Mouse (Mus musculus): ENCODE results near the gene Mfsd2a. TPM values are rescaled to one million over a fixed set of nuclear protein-coding genes. Genes with fewer than 3 reads are reported as not detected.
A peak's percentile ranks its signal among the peaks of the same experiment; 100 is the strongest.

The Mfsd2a gene
- polyA plus RNA-seq, 1 experiment from 2014 or later: 21.7 TPM

- Histone ChIP-seq H3K36me3 (replicated peaks) (no peaks in the 10 kb centered on the region), H3K9ac (no peak overlapping the region), H3K4me3 (replicated peaks) (no peak overlapping the region), H3K27me3 (no peaks in the 10 kb centered on the region), H3K27ac (no peak overlapping the region), H3K4me2 (no peak overlapping the region), H3K4me1 (no peaks in the 10 kb centered on the region), H3K9me3 (no peaks in the 10 kb centered on the region)
- ATAC-seq (ENCODE audit: low FRiP score): no peak
- WGBS: 76% methylated on average over 8 of the region's 8 CpGs
These were observed 11.1 kb upstream of the Mfsd2a start for GRCm38 (mm10) chr4:122972056-122972455.

DNA sequence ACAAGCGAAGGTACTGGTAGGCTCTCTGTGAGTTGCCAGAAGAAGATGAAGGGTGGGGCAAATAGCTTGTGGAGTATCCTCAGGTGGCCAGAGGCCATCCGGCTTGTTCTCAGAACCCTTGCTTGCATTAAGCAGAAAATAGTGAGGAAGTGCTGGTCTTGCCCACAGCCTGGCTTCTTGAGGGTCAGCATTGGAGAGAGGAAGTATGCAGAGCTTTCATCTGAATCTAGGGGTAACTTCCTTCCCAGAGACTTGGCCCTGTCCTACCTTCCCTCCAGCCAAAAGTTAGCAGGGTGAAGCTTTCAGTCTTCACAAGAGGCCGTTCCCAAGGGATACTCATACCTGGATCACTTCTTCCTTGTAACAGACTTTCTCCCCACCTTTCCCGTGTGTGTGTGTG is 10.7 kb upstream of the Mfsd2a start:
- no peaks in the 10 kb centered on the region for H3K4me1 ChIP-seq
- no peak for ATAC-seq (ENCODE audit: low FRiP score)
- no peaks in the 10 kb centered on the region for H3K9me3 ChIP-seq
- H3K27me3 ChIP-seq: no peaks in the 10 kb centered on the region
- no peak overlapping the region for H3K27ac ChIP-seq
- H3K4me3 ChIP-seq (replicated peaks): no peak overlapping the region
- no peak overlapping the region for H3K9ac ChIP-seq
- no peak overlapping the region for H3K4me2 ChIP-seq
- WGBS: 83% methylated on average over 4 of the region's 4 CpGs
- H3K36me3 ChIP-seq (replicated peaks): no peaks in the 10 kb centered on the region

DNA sequence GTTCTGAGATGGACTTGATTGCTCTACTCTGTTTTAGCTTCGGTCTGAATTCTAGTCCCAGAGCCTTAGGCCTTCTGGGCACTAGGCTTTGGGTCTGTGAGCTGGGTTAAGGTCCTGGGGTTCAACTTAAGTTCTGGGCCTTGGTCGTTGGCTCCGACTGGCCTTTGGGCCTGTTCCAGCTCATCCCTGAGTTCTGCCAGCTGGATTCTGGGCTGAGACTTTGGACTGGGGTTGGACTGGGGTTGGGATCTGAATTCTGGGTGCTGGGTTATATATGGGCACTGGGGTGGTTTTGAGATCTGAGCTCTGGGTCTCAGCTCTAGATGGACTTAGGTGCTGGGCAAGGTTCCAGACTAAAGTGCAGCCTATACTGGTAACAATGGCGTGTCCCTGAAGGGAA is 10.2 kb upstream of the Mfsd2a start:
- ATAC-seq (ENCODE audit: low FRiP score): no peak
- Histone ChIP-seq H3K9ac (no peak overlapping the region), H3K4me3 (replicated peaks) (no peak overlapping the region), H3K36me3 (replicated peaks) (no peaks in the 10 kb centered on the region), H3K4me1 (no peaks in the 10 kb centered on the region), H3K27ac (no peak overlapping the region), H3K4me2 (no peak overlapping the region), H3K9me3 (no peaks in the 10 kb centered on the region), H3K27me3 (no peaks in the 10 kb centered on the region)
- WGBS: 89% methylated on average over 4 of the region's 4 CpGs

DNA sequence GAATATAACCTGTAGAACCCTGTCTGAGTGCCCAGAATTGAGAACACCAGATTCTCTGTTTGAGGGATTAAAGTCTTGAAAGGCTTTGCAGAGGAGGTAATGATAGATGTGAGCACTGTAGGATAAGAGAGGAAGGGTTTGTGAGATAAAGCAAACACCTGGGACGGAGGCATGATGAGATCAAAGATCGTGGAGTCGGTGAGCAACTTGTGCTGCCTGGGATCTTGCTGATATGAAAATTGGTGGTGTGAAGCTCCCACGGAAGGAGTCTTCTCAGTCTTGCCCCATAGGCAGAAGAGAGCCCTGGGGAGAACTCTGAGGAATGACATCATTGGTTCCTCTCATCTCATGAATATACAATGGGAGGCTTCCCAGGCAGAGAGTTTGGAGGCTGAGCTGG is 7.1 kb upstream of the Mfsd2a start:
- ATAC-seq (ENCODE audit: low FRiP score): no peak

GRCm38 (mm10) chr4:122962751-122963150 is 1.8 kb upstream of the Mfsd2a start:
- H3K27me3 ChIP-seq: 0 out of 2 replicates have a peak, but pooled peaks cover 7% of the 10 kb centered on the region

More for the DNA sequence above, 7.1 kb upstream of the Mfsd2a start:
- H3K4me1 ChIP-seq: peaks cover 2% of the 10 kb centered on the region
- no peaks in the 10 kb centered on the region for H3K9me3 ChIP-seq
- H3K9ac ChIP-seq: no peak overlapping the region
- H3K36me3 ChIP-seq (replicated peaks): no peaks in the 10 kb centered on the region
- H3K4me2 ChIP-seq: no peak overlapping the region
- H3K27me3 ChIP-seq: no peaks in the 10 kb centered on the region
- WGBS: 87% methylated on average over 4 of the region's 4 CpGs
- no peak overlapping the region for H3K27ac ChIP-seq
- H3K4me3 ChIP-seq (replicated peaks): no peak overlapping the region

GRCm38 (mm10) chr4:122961589-122961988 is 601 bp upstream of the Mfsd2a start:
- H3K27ac ChIP-seq: no peak overlapping the region
- peak overlapping the region; percentile 96 for H3K4me2 ChIP-seq
- peaks cover 41% of the 10 kb centered on the region for H3K4me1 ChIP-seq
- 14% methylated on average over 6 of the region's 6 CpGs for WGBS
- no peaks in the 10 kb centered on the region for H3K9me3 ChIP-seq
- peak overlapping the region; percentile 65 for H3K4me3 ChIP-seq (replicated peaks)
- peaks cover 23% of the 10 kb centered on the region for H3K36me3 ChIP-seq (replicated peaks)
- no peak for ATAC-seq (ENCODE audit: low FRiP score)
- 0 out of 2 replicates have a peak, but pooled peaks cover 7% of the 10 kb centered on the region for H3K27me3 ChIP-seq
- peak overlapping the region; percentile 69; the same call in 1 of the 2 replicates for H3K9ac ChIP-seq

More at GRCm38 (mm10) chr4:122962751-122963150, 1.8 kb upstream of the Mfsd2a start:
- Histone ChIP-seq H3K36me3 (replicated peaks) (peaks cover 11% of the 10 kb centered on the region), H3K27ac (peak overlapping the region; percentile 46), H3K4me3 (replicated peaks) (no peak overlapping the region), H3K9me3 (no peaks in the 10 kb centered on the region), H3K4me2 (no peak overlapping the region), H3K9ac (no peak overlapping the region), H3K4me1 (peaks cover 41% of the 10 kb centered on the region)
- WGBS: 33% methylated on average over 8 of the region's 8 CpGs
- no peak for ATAC-seq (ENCODE audit: low FRiP score)

GRCm38 (mm10) chr4:122960321-122961099 is 478 bp downstream of the Mfsd2a start:
- peak overlapping the region; percentile 65 for H3K4me3 ChIP-seq (replicated peaks)
- peak overlapping the region; percentile 96 for H3K4me2 ChIP-seq
- WGBS: under 1% methylated on average over 43 of the region's 43 CpGs
- H3K4me1 ChIP-seq: peaks cover 50% of the 10 kb centered on the region
- no peaks in the 10 kb centered on the region for H3K9me3 ChIP-seq
- peak; percentile 54 for ATAC-seq (ENCODE audit: low FRiP score)
- 0 out of 2 replicates have a peak, but pooled peaks cover 7% of the 10 kb centered on the region for H3K27me3 ChIP-seq
- peaks cover 23% of the 10 kb centered on the region for H3K36me3 ChIP-seq (replicated peaks)
- H3K27ac ChIP-seq: peak overlapping the region; percentile 60
- peak overlapping the region; percentile 69 for H3K9ac ChIP-seq

DNA sequence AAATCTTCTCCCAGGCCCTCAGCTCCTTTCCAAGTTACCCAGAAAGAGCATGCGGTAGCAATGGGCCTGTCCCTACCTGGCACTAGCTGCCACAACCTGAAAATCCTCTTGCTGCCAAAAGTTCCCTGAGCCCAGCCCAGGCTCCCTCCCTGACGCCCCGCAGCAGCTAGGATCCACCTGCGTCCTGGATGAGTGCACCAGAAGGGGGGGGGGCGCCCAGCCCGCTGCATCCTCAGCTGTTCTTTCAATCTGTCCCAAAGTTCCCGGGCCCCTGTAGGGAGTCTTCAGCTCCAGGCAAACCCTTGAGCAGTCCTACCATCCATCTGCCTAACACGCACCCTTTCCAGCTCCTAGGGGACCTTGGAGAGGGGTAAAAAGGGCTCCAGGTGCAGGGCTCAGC is 1.2 kb downstream of the Mfsd2a start:
- Histone ChIP-seq H3K27me3 (0 out of 2 replicates have a peak, but pooled peaks cover 7% of the 10 kb centered on the region), H3K27ac (no peak overlapping the region; the same call in 1 of the 2 replicates), H3K4me2 (peak overlapping the region; percentile 96), H3K36me3 (replicated peaks) (peaks cover 23% of the 10 kb centered on the region), H3K9ac (peak overlapping the region; percentile 69), H3K9me3 (no peaks in the 10 kb centered on the region), H3K4me3 (replicated peaks) (peak overlapping the region; percentile 65), H3K4me1 (peaks cover 56% of the 10 kb centered on the region)
- no peak for ATAC-seq (ENCODE audit: low FRiP score)
- WGBS: 4% methylated on average over 8 of the region's 8 CpGs

DNA sequence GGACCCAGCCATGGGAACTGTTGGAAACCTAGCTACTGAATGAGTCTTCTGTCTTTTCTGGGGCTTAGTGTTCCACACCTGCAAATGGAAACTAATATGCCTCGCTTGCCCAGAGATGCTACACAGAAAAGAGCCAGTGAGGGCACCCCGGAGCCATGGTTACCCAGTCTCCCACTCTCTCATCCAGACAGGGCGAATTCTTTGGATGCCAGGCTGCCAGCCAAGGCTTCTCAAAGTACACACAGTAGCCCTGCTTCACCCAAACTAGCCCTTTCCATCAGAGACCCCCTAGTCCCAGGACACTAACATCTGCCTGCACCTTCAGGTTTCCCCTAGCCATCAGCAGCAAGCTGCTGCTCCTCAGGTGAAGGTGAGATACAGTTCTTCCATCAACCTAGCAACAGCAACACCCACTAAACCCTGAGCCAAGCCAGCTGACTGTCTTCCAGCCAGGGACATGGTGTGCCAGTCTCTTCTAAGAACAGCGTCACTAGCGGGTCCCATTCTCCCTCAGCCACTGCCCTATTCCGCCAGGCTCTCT is 2.4 kb downstream of the Mfsd2a start:
- H3K4me3 ChIP-seq (replicated peaks): no peak overlapping the region
- WGBS: 86% methylated on average over 6 of the region's 6 CpGs
- H3K9me3 ChIP-seq: no peaks in the 10 kb centered on the region
- H3K4me1 ChIP-seq: peaks cover 60% of the 10 kb centered on the region
- H3K9ac ChIP-seq: no peak overlapping the region
- H3K27ac ChIP-seq: peak overlapping the region; percentile 42; the same call in 1 of the 2 replicates
- ATAC-seq (ENCODE audit: low FRiP score): no peak
- H3K27me3 ChIP-seq: 0 out of 2 replicates have a peak, but pooled peaks cover 7% of the 10 kb centered on the region
- H3K36me3 ChIP-seq (replicated peaks): peaks cover 27% of the 10 kb centered on the region
- 0 out of 2 replicates have a peak overlapping the region, but pooled peaks have one; percentile 17 for H3K4me2 ChIP-seq

DNA sequence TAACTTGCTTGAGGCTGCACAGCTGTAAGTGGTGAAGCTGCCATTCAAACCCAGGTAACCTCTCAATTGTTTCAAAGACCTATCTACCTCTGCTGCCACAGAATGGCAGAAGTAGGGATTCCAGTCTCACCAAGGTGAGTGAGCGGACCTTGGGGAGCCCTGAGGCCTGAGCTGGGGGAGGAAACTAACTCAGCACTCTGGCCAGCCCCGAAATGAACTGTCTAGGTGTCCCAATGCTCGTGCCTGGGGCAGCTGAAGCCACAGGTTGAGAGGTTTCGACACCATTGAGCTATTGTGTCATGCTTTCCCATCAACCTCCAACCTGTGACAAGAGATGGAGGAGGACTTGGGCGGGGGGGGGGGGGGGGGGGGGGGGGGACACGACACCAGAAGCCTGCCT is 4.7 kb downstream of the Mfsd2a start:
- H3K4me2 ChIP-seq: no peak overlapping the region
- peaks cover 34% of the 10 kb centered on the region for H3K36me3 ChIP-seq (replicated peaks)
- no peaks in the 10 kb centered on the region for H3K27me3 ChIP-seq
- H3K4me1 ChIP-seq: peaks cover 41% of the 10 kb centered on the region
- H3K9ac ChIP-seq: no peak overlapping the region
- 0 out of 2 replicates have a peak overlapping the region, but pooled peaks have one; percentile 36 for H3K27ac ChIP-seq
- WGBS: 88% methylated on average over 4 of the region's 6 CpGs
- no peak overlapping the region for H3K4me3 ChIP-seq (replicated peaks)
- H3K9me3 ChIP-seq: no peaks in the 10 kb centered on the region
- ATAC-seq (ENCODE audit: low FRiP score): no peak

DNA sequence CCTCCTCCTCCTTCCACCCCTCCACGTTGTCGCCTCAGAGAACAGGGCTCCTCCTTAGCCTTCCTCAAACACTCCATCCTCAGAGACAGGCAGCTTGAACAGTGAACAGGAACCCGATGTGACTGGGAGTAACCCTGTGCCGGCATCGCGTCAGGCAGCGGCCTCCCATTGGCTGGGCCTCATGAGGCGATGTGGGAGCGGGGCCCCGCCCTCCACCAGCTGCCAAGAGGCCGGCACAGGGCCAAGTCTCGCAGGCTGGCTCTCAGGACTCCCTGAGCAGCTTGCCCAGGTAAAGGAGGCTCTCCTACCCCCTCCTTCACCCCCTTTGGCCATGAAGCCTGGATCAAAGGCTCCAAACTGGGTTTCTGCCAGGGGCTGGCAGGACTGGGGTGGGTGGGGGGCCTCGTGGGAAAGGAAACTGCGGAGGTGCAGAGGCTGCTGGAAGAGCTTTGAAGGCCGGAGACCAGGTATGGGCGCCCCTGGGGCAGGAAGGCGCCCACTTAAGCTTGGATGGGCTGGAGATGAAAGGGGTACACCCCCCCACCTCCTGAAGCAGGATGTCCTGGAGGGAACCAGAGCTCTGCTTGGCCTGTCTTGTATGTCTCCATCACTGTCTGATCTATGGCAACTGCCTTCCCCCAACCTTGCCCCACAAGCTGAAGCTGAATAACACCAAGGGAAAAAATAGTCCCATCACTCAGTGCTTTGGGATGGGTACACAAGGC is 5.4 kb downstream of the Mfsd2a start:
- H3K27ac ChIP-seq: peak overlapping the region; percentile 93
- H3K9me3 ChIP-seq: no peaks in the 10 kb centered on the region
- peaks cover 41% of the 10 kb centered on the region for H3K36me3 ChIP-seq (replicated peaks)
- peak overlapping the region; percentile 50 for H3K4me2 ChIP-seq
- H3K27me3 ChIP-seq: no peaks in the 10 kb centered on the region
- peak; percentile 96 for ATAC-seq (ENCODE audit: low FRiP score)
- peaks cover 38% of the 10 kb centered on the region for H3K4me1 ChIP-seq
- H3K9ac ChIP-seq: peak overlapping the region; percentile 5; the same call in 1 of the 2 replicates
- peak overlapping the region; percentile 23 for H3K4me3 ChIP-seq (replicated peaks)
- 10% methylated on average over 17 of the region's 17 CpGs for WGBS
